Mouse (Mus musculus): ENCODE results near the gene Dse.

Dse gene

DNA sequence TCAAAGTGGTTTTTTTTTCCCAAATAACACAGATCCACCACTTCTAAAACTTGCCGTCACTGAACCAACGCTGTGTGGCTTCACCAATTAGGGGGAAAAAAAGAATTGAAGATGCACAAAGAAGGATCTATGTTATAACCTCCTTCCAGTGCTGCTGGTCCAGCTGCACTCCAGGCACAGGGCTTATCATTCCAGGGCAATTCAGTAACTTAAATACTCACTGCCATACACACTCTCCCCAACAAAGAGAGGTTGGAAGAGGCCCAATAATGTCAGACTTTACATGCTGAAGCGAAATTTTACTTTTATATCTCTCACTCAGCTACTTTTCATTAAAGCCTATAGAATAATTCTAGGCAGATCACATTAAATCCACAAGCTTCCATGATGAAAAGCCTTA lies 8.9 kb downstream of the Dse start:
- DNase-seq, result no peak

DNA sequence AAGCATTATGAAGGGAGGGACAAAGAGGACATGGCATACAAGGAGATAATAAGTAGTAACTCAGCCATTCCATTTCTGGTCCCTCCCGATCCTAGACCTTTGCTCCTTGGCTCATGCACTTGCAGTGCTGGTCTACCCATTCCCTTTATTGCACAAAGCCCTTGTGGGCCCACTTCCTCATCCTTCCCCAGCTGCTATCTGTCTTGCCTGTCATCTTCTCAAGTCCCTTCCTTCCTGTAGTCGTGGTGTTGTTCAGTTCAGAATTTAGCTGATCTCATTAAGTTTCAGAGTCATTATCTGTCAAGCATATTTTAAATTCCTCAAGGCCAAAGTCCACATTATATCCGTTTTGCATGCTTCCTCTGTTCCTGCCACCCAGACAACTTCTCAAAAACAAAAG lies 9.5 kb downstream of the Dse start:
- peak; percentile 70 for DNase-seq

DNA sequence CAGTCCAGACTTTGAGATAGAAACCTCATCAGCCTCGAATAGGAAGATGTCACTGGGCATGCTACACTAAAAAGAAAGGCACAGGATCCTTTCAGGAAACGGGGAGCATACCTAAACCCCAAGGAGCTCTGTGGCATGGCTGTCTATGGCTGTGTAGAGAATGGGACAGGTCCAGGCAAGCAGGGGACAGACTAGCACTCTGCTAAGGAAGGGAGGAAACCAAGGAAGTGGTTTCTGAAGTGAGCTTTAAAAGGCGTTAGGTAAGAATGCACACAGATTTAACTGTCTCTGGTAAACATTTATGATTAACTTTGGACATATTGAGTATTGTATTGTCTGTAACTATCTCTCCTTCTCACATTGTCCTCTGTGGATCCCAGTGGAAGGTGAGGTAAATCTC lies 10.2 kb downstream of the Dse start:
- DNase-seq, result no peak

DNA sequence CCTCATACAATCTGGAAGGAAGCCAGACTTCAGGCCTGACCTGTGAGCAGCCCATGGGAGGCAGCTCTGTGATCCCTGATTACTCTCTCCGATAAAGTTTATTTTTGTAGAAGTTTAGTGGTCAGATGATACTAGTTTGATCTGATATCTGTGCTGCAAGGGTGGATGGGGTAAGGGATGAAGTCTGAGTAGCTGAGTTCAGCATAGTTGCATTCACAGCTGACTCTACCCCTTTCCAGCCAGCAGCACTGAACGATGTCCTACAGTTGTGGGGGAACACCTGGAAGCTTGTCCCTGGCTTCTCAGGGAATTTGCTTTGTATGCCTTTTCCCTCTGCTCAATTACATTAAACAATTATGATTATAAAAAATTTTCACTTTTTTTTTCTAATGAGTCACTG lies 12.6 kb downstream of the Dse start:
- no peak for DNase-seq

DNA sequence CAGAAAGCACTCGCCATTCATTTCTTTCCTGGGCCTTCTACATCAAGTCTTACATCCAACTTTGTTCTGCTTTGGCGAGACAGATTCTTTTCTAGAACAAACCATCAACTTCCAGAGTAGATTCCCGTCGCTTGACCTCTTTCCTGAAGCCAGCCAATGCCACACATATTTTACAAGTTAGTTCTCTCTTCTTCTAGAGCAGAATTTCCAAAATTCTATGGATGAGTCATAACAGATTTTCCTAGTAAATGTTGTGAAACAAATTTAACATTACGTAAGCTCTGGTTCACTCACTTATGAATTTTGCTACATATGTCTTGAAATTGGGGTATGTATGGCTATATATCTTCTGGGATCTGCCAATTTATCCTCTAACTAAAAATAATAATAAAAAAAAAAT lies 13.0 kb downstream of the Dse start:
- DNase-seq, result no peak

DNA sequence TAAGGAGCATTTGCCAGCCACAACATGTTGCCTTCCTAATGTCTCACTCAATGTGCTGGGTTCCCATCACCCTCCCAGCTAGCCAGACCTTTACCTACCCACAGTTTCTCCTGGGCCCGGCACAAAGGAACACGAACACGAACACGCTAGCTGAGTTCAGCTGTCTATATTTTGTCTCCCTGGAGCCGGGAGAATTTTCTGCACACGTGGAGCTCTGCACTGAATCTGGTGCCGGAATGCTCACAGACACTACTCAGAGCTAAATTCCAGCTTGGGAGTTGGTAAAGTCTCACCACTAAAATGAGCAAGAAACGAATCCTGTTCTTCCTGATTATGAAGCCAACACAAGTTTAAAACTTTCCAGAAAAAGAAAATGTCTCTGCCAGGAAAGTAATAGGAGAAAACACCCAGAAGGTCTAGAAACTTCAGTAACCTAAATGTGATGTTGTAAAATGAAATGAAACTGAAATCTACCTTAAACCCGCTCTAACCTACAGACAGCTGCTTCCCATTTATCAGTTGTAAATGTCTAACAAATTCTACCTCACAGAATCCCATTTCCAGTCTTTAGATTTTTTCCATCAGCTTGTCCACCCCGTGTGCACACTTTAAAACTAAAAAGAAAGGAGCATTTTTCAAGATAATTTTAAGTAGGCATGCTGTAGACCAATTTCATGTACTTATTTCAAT lies 20.8 kb downstream of the Dse start:
- DNase-seq, result no peak

DNA sequence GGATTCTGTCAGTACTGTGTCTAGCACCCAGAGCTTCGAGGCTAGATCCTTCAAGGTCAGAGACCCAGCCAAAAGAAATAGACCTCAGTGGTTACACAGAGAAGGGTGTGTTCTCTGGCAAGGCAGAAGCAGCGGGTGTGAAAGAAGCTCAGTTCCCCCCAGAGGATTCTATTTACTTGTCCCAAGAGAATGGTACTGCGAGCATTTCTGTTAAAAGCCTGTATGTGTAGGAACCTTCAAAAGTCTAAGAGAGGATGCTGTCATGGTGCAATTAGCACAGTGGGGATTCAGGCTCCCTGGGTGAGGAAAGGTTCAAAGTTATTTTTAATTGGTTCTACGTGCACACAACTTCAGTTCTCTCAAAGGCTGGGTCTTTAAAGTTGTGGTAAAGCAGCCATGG lies 22.0 kb downstream of the Dse start:
- no peak for DNase-seq

DNA sequence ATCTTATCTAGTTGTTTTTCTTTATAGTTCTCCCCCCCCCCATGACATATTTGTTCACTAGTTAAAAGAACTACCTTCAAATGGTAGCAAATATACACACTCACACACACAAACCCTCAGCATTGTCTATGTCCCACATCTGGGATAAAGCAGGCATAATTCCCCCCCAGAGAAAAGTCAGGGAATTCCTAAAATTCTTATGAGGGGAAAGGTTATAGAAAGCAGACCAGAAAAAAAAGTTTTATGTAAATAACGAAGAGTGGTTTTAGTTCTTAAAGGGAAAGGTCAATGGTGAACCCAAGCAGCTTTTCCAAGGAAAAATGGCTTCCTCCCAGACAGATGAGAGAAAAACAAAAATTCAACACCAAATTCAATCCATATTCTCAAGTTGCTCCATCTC lies 22.6 kb downstream of the Dse start:
- DNase-seq, result no peak

DNA sequence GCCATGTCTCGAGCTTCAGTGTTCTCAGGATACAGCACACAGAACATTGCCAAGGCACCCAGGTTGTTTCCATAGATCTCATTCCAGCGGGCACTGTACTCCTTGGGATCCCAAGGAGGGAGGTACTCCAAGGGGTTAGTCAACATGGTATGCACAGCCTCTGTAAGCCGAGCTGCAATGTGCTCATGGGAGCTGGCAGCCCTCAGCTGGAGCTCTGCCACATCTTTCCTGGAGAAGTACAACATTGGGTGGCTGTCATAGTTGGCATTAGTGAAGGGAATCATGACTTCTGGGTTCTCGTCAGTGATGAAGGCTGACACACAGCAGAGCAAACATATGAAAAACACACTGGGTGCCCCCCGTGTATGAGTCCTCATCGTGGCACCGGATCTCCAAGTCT lies 23.8 kb downstream of the Dse start:
- DNase-seq, result no peak

DNA sequence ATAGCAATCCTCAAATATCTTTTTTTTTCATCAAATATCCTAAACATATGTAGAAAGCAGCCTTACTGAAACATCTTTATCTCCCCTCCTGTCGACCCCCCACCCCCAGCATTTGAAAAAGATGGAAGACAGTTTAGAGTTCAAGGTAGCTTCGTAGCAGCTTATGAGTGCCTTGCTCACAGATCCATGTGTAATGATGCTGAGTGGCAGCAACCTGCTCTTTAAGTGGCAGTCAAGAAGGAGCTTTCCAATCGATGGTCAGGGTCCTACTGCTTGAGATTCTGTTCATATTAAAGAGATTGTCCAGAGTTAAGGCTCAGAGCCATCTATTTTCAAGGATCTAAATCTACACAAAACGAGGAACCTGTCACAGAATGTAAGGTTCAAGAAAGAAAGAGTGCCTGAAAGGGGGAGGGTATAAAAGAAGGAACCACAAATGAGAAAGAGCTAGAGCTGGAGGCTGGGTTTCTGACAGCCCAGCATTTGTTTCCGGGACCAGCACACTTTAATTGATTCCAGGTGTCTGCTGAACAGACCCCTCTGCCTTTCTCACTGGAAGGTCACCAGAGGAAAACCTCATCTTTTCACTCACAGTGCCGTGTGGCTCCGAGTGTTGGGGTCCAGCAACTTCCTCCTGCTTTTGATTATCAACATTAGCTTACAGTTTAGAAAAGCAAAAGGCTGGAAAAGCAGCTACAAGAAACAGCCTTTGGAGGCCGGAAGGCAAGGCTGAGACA lies 31.5 kb downstream of the Dse start:
- DNase-seq, result no peak

DNA sequence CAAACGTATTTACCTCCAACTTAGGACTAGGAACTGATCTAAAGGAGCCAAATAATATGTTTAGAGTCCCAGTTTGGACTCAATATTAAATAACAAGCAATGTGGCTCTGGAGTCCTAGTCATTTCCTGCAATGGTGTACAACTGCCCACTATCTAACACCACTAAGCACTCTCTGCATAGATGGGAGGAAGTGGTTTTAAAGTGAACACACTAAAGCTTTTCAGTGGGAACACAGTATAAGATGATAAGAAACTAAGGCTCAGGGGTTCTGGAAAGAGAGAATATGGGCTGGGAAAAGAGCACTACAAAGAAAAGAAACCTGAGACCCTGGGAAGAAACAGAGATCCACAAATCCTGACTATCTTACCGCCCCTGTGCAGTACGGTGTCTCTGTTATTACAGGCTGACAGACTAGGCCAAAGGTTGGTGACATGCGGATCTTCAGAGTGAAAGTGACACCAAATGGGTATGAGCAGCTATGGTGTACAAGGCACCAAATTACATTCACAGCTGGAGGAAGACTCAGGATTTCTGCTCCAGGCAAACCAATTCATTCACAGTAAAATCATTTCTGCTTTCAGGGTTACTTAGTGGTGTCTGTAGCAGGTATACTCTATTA lies 34.7 kb downstream of the Dse start:
- DNase-seq, result no peak

DNA sequence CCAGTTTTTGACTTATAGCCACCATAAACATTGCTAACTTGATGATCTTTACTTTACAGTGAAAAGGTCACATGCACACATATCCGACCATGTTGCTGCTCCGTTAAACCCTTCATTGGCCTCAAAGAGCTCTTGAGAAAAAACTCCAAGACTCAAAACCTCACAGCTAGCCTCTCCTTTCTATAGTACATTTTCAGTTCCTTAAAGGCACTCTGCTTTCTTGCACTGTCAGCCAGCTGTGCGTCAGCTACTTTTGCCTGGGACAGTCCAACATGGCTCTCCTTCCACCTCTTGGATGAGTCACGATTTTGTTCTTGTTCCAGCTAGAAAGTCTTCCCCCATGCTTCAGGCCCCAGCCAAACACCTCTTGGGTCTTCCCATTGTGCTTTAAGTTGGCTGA lies 35.9 kb downstream of the Dse start:
- no peak for DNase-seq

DNA sequence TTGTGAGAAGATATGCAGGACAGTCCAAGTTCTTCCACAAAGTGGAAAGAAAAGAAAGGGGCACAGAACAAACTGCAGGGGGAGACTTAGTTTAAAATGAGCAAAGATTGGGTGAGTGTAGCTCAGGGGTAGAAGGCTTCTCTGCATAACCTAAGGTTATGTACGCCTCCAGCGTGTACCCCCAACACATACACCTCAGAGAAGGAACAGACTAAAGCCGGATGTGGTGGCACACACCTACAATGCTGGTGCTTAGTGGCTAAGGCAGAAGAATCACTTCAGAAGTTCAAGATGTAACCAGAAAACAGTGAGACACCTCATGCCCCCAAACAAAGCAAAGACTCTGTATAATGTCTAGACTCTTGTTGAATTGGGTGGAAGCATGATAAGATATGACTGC lies 36.3 kb downstream of the Dse start:
- no peak for DNase-seq

DNA sequence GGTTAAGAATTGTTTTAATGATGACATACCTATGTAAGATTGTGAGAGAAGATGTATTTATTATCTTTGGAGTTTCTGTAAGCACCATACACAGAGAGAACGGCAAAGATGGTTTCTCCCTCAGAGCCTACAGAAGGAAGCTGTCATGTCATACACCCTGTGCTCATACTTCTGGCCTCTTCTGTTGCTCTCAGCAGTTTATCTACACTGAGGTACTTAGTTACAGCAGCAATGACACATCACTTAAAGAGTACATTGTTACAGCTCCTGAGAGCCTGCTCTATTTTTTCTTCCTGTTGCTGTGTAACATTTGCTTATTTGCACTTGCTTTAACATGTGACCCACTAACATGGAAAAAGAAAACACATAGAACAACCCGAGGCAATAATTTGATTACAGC lies 40.5 kb downstream of the Dse start:
- DNase-seq, result no peak

DNA sequence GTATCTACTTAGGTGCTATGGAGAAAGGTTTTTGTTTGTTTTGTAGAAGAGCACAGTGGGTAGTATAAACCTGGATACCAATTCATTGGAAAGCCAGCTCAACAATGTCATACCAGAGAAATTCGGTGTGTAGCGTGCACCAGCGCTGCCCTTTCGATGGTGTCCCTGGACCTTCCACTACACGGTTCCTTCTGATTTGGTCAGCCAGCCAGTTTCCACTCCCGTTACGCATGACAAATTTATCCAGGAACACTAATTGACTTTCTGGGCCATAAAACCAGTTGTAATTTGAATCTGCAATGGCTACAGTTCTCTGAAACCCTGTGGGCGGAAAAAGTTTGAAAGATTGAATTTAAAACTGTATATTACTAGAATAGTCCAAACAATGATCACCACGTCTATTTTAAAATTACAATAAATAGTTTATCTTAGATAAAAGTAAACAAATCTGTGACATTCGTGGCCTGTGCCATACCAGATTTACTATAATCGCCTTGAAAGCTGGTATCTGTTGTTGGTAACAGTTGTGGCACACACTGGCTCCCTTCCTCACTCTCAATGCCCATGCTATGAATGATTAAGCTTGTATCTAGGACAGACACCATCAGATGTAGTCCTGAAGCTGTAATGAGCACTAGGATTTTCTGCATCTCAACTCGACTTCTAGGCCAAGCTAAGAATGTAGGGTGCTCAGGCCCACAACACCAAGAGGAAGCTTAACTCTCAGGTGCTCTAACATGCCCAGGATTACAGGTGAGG lies 51.5 kb downstream of the Dse start:
- no peak for DNase-seq

DNA sequence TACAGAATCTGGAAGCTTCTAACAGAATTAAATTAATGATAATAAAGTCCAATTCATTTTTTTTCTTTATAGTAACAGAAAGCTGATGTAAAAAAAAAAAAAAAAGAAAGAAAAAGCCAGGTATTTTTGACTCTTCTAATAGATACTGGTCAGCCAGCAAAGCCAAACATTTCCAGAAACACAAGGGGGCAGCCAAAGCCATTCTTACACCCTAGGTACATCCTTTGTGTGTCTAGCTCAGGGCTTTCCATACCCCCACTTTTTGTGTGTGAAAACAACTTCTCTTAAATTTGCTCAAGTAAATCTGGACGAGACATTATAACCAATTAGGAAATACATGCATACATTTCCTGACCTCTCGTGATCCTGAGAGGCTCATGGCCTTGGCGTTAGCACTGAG lies 55.7 kb downstream of the Dse start:
- no peak for DNase-seq

DNA sequence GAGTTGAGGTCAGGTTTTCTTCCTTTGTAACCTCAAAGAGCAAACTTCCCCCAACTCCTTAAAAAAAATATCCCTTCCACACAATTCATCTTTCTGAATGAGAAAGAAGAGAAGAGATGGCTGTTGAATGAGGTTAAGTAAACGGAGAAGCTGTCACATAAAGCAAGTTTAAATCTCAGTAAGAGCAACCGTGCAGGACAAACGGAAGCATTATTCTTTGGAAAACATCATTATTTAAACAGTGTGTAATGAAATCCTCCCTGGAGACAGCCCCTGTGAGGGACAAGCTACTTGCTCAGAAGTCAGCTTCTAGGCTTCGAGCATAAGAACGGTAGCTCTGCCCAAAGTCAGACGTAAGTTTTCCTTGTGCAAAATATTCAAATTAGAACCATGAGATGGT lies 57.1 kb downstream of the Dse start:
- DNase-seq, result no peak

DNA sequence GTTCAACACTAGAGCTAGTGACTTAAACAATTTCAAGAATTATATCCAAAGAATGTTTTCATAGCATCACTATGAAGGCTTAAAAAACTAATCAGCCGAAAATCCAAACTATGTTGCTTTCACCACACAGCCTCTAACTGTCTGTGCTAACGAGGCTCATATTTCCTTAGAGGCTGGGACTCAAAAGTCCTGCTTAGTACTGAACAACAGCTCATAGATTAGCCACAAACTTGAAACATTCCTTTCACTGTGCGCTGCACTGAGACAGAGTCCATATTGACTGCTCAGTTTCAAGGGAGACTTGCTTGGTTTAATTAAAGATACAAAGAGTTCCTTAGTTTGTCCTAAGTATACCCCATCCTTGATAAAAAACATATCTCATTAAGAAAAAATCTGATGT lies 57.7 kb downstream of the Dse start:
- DNase-seq, result no peak

DNA sequence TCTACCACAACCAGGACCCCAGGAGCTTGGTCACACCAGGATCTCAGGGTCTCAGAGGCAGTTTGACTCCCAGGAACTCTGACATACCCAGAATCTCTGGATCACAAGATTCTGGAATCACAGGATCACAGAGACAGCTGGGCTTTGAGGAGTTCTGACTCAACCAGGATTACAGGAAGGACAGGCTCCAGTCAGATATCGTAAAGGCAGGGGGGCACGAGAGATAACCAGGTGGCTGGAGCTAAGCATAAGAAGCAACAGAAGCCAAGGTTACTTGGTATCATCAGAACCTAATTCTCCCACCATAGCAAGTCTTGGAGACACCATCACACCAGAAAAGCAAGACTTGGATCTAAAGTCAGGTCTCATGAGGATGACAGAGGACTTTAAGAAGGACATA lies 65.8 kb downstream of the Dse start:
- DNase-seq, result no peak

DNA sequence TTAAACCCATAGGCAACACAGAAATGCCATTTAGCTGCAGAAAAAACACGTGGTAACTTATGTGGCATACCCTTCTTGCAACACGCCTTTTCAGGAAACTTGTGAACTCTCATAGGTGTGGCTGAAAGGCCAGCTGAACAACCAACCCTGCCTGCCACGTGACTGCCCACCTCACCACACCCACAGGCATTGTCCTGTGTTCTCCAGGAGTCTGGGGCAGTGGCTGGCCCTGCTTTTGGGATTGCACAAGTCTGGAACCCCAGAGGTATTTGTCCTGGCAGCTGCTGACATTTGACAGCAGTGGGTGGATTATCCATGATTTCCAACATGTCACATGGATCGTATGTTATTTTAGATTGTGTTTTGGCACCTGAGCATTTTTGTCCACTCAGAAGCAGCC lies 67.7 kb downstream of the Dse start:
- no peak for DNase-seq

DNA sequence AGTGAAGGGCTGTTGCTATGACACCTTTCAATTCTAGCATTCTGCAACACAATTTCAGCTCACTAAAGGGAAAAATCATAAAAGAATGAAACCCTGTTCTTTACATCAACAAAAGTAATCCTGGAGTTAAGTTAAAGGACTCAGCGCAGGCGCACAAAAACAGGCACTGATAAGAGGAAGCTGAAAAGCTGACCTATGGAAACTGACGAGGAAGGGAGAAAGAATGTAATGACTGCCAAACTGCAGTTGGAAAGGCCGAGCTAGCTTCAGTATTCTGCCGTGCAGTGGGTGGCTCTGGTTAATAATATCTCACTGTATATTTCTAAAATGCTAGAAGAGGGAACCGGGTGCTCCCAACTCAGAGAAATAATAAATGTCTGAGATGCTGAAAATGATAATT lies 69.5 kb downstream of the Dse start:
- no peak for DNase-seq

DNA sequence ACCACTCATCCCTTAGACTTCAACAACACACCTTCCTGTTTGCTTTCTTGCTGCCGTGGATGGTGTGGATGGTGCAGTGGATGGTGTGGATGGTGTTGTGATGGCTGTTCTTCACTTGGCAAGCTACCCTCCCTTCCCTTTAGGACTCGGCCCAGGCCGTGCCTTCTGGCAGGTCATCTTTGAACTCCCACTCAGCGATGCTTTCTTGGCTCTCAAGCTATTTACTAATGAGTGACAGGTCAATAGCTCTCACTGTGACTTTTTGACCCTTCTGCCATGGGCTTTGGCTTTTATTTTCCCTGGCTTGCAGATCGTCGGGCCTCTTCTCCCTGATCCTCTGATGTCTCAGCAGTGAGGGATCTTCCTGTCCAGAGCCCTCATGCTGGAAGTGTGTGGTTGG lies 71.1 kb downstream of the Dse start:
- no peak for DNase-seq

DNA sequence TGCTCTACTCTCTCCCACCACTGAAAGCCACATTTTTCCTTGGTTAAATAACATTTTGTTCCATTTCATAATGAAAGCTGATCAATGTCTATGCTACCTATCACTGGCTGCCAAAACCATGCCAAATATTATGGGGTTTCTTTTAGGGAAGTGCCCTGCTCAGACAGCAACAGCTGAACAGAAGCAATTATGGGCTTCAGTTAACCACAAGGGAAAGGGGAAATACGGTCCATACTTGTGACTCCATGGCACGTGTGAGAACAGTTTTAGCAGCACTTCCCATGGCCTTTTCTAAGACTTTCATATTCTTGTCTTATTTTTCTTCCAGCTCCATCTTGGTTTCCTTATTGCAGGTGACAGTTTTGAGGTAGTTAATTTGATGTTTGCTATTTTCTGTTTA lies 76.2 kb downstream of the Dse start:
- no peak for DNase-seq

DNA sequence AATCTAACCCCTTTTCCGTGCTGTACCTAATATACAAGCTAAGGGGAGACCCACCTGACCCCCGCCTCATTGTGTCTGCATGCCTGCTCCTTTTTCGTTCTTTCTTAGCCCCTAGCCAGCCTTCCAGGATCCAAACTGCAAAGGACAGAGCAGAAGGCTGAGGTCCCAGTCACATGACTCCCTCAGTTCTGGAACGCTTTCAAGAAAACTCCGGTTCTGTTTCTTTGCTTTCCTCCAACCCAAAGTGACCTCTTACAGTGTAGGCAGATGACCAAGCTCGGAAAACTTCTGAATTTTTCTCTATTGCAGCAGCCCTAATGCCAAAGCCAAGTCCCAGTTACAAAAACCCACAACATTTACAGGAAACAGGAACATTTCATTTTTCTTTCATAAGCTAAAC lies 79.1 kb downstream of the Dse start:
- DNase-seq, result peak; percentile 41

Measured in kidney, postnatal 14 days (tissue).